Mouse (Mus musculus) bone marrow, adult 2 months (tissue): ENCODE measurements around the gene Tmtc2. TPM values are rescaled to one million over a fixed set of nuclear protein-coding genes. Genes with fewer than 3 reads are reported as not detected.

Experiments
- H3K27ac ChIP-seq: fragments of 200-500 bp; 2 replicates; pipeline ENCODE4 v1.5.1; 2012; ENCODE audit warnings: low read depth, mild to moderate bottlenecking, control low read depth, inconsistent platforms, low read length; ENCODE audit not compliant: control insufficient read depth, poor library complexity, insufficient read depth
- H3K4me1 ChIP-seq: fragments of 200-500 bp; 2 replicates; pipeline ENCODE4 v1.6.1; 2011; ENCODE audit warnings: low read length; ENCODE audit not compliant: control insufficient read depth, insufficient read depth
- H3K4me3 ChIP-seq: fragments of 200-500 bp; replicated peaks from 2 replicates; pipeline ENCODE3; 2011; ENCODE audit warnings: mild to moderate bottlenecking, low read depth, low read length, control low read depth; ENCODE audit not compliant: control insufficient read depth
- CTCF ChIP-seq: fragments of 200-500 bp; IDR thresholded peaks from 2 replicates; pipeline ENCODE4 v1.5.1; 2011; ENCODE audit warnings: low read length, control low read depth; ENCODE audit not compliant: control insufficient read depth, insufficient read depth
- POLR2A ChIP-seq: fragments of 200-500 bp; IDR thresholded peaks from 2 replicates; pipeline ENCODE4 v1.6.1; 2011; ENCODE audit warnings: low read depth, mild to moderate bottlenecking, control low read depth, low read length, borderline replicate concordance; ENCODE audit not compliant: control insufficient read depth
- WGBS: fragments of 180-500 bp; shearing (Covaris S2); methylation state at CpG from one replicate; pipeline ENCODE4 v1.1.7; 2018; 5-methylcytosine and 5-hydroxymethylcytosine counted together
- polyA plus RNA-seq: library from polyadenylated mRNA; stranded (reverse); fragments of >200 nt; gene quantifications from 2 replicates; pipeline ENCODE4 v1.2.4, GENCODE M21; 2011; ENCODE audit warnings: low replicate concordance; ENCODE audit not compliant: missing spikeins, insufficient read depth, insufficient read length

The Tmtc2 gene
- polyA plus RNA-seq: 0.75 and 1.3 TPM in 2 replicates

- Histone ChIP-seq H3K4me3 (peak within 1 kb of the TSS; percentile 63), H3K27ac (no peak within 1 kb of the TSS; the same call in 1 of the 2 replicates), H3K4me1 (no peaks in the 10 kb centered on the region)
- under 1% methylated on average over 51 of the region's 61 CpGs for WGBS
- TF ChIP-seq POLR2A (no peak), CTCF (no peak)
These were observed at the start of gene Tmtc2 for GRCm38 (mm10) chr10:105573908-105574694. Gene Tmtc2 (minus strand): TSS chr10:105574451.

GRCm38 (mm10) chr10:105612117-105612516 lies 37.9 kb upstream of the Tmtc2 start:
- no peak for TF ChIP-seq POLR2A
- no peak overlapping the region for H3K4me3 ChIP-seq
- H3K27ac ChIP-seq: no peak overlapping the region
- no peaks in the 10 kb centered on the region for H3K4me1 ChIP-seq
- WGBS: 80% methylated on average over 3 of the region's 3 CpGs

GRCm38 (mm10) chr10:105598826-105599225 lies 24.6 kb upstream of the Tmtc2 start:
- Histone ChIP-seq H3K4me1 (no peaks in the 10 kb centered on the region), H3K4me3 (no peak overlapping the region), H3K27ac (no peak overlapping the region)
- 81% methylated on average over 8 of the region's 8 CpGs for WGBS
- no peak for TF ChIP-seq POLR2A

GRCm38 (mm10) chr10:105597226-105597625 lies 23.0 kb upstream of the Tmtc2 start:
- TF ChIP-seq CTCF: no peak
- TF ChIP-seq POLR2A: no peak
- H3K4me3 ChIP-seq: no peak overlapping the region
- 2% methylated on average over 3 of the region's 3 CpGs for WGBS

GRCm38 (mm10) chr10:105595480-105596102 lies 21.3 kb upstream of the Tmtc2 start:
- TF ChIP-seq POLR2A: no peak
- no peak for TF ChIP-seq CTCF
- WGBS: 80% methylated on average over 7 of the region's 7 CpGs
- Histone ChIP-seq H3K4me3 (no peak overlapping the region), H3K27ac (no peak overlapping the region), H3K4me1 (no peaks in the 10 kb centered on the region)

More at GRCm38 (mm10) chr10:105597226-105597625, 23.0 kb upstream of the Tmtc2 start:
- no peaks in the 10 kb centered on the region for H3K4me1 ChIP-seq
- H3K27ac ChIP-seq: no peak overlapping the region

- Histone ChIP-seq H3K4me1 (no peaks in the 10 kb centered on the region), H3K27ac (no peak overlapping the region), H3K4me3 (no peak overlapping the region)
- TF ChIP-seq CTCF (no peak), POLR2A (no peak)
These were observed 13.9 kb upstream of the Tmtc2 start for GRCm38 (mm10) chr10:105588141-105588540.

- Histone ChIP-seq H3K4me3 (no peak overlapping the region), H3K4me1 (no peaks in the 10 kb centered on the region), H3K27ac (no peak overlapping the region)
- 14% methylated on average over 2 of the region's 2 CpGs for WGBS
- no peak for TF ChIP-seq POLR2A
These were observed 5.1 kb upstream of the Tmtc2 start for GRCm38 (mm10) chr10:105579318-105579717.

GRCm38 (mm10) chr10:105578291-105578845 lies 4.1 kb upstream of the Tmtc2 start:
- TF ChIP-seq POLR2A: no peak
- TF ChIP-seq CTCF: no peak
- WGBS: 71% methylated on average over 8 of the region's 8 CpGs
- Histone ChIP-seq H3K4me3 (no peak overlapping the region), H3K4me1 (no peaks in the 10 kb centered on the region), H3K27ac (no peak overlapping the region)
